Mouse (Mus musculus) lung, embryonic 14.5 days (tissue): ENCODE data around the gene Opa1. TPM values are rescaled to one million over a fixed set of nuclear protein-coding genes. Genes with fewer than 3 reads are reported as not detected.
A peak's percentile ranks its signal among the peaks of the same experiment; 100 is the strongest.

Source experiments
- ATAC-seq: fragments of 200-750 bp; cut with Nextera tagmentation; 2 replicates; pipeline ENCODE4 v1.8.0; 2017; ENCODE audit warnings: mild to moderate bottlenecking, moderate TSS enrichment, moderate library complexity; ENCODE audit not compliant: insufficient read depth
- DNase-seq: peaks from one replicate; pipeline ENCODE4 v3.0.0-alpha.2; 2015
- H3K27ac ChIP-seq: fragments of 300-500 bp; sonication (generic); 2 replicates; pipeline ENCODE4 v1.5.1; 2014; ENCODE audit warnings: low read depth, mild to moderate bottlenecking, moderate library complexity
- H3K27me3 ChIP-seq: fragments of 300-500 bp; sonication (generic); 2 replicates; pipeline ENCODE4 v1.6.1; 2014; ENCODE audit warnings: low read length, control low read depth; ENCODE audit not compliant: insufficient read depth
- H3K36me3 ChIP-seq: fragments of 300-500 bp; sonication (generic); 2 replicates; pipeline ENCODE4 v1.6.1; 2014; ENCODE audit warnings: control low read depth; ENCODE audit not compliant: insufficient read depth
- H3K4me1 ChIP-seq: fragments of 300-500 bp; sonication (generic); 2 replicates; pipeline ENCODE4 v1.6.1; 2014; ENCODE audit warnings: antibody characterized with exemption, control low read depth; ENCODE audit not compliant: insufficient read depth
- H3K4me2 ChIP-seq: fragments of 300-500 bp; sonication (generic); 2 replicates; pipeline ENCODE4 v1.6.1; 2014; ENCODE audit warnings: mild to moderate bottlenecking
- H3K4me3 ChIP-seq: fragments of 300-500 bp; sonication (generic); 2 replicates; pipeline ENCODE4 v1.5.1; 2014; ENCODE audit warnings: low read depth, low read length
- H3K9ac ChIP-seq: fragments of 300-500 bp; sonication (generic); 2 replicates; pipeline ENCODE4 v1.6.1; 2014
- H3K9me3 ChIP-seq: fragments of 300-500 bp; sonication (generic); 2 replicates; pipeline ENCODE4 v1.6.1; 2016; ENCODE audit warnings: low read depth, low read length, control low read depth
- CTCF ChIP-seq: IDR thresholded peaks from 2 replicates; pipeline ENCODE4 v1.5.1; 2016; ENCODE audit warnings: antibody characterized with exemption, low read depth
- WGBS: fragments of 180-500 bp; shearing (Covaris S2); extraction: QIAGEN DNeasy Blood & Tissue Kit; methylation state at CpG from one replicate; pipeline ENCODE4 v1.1.7; 2014; 5-methylcytosine and 5-hydroxymethylcytosine counted together
- polyA plus RNA-seq: library from polyadenylated mRNA; unstranded; fragments of >200 nt; fragmentation: Nextera tagmentation; extraction: Ambion mirVana; gene quantifications from 2 replicates; pipeline ENCODE4 v1.2.1, GENCODE M21; 2014

The Opa1 gene
- polyA plus RNA-seq, 1 experiment from 2014 or later = 39.1 TPM

DNA sequence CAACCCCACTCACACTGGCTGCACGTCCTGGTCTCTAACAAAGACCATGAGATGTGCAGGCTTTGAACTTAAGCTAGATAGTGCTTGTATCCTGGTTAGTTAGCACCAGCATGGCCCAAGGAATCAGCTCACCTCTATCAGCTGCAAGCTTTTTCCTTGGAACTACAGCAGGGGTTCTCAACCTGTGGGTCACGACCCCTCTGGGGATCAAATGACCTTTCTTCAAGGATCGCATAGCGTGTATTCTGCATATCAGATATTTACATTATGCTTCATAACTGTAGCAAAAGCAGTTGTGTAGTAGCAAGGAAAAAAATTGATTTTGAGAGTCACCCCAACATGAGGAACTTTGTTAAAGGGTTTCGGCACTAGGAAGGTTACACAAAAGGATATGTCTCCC lies 19.5 kb upstream of the Opa1 start:
- no peaks in the 10 kb centered on the region for H3K4me1 ChIP-seq
- TF ChIP-seq CTCF = no peak
- no peak overlapping the region for H3K4me3 ChIP-seq
- DNase-seq (no peak), ATAC-seq (no peak)
- no peaks in the 10 kb centered on the region for H3K36me3 ChIP-seq
- no peak overlapping the region for H3K4me2 ChIP-seq
- no peaks in the 10 kb centered on the region for H3K9me3 ChIP-seq
- no peak overlapping the region for H3K9ac ChIP-seq
- H3K27ac ChIP-seq = no peak overlapping the region
- 76% methylated on average over 5 of the region's 5 CpGs for WGBS
- H3K27me3 ChIP-seq = no peaks in the 10 kb centered on the region; the same call in 1 of the 2 replicates

GRCm38 (mm10) chr16:29560454-29560853 lies 18.7 kb upstream of the Opa1 start:
- WGBS = 20% methylated on average over 10 of the region's 10 CpGs
- no peak for TF ChIP-seq CTCF
- peak overlapping the region; percentile 53 for H3K4me2 ChIP-seq
- H3K27ac ChIP-seq = no peak overlapping the region
- H3K9ac ChIP-seq = no peak overlapping the region
- H3K27me3 ChIP-seq = no peaks in the 10 kb centered on the region; the same call in 1 of the 2 replicates
- DNase-seq (peak; percentile 12), ATAC-seq (no peak; the same call in 1 of the 2 replicates)
- no peaks in the 10 kb centered on the region for H3K4me1 ChIP-seq
- H3K36me3 ChIP-seq = no peaks in the 10 kb centered on the region
- H3K4me3 ChIP-seq = no peak overlapping the region
- no peaks in the 10 kb centered on the region for H3K9me3 ChIP-seq

DNA sequence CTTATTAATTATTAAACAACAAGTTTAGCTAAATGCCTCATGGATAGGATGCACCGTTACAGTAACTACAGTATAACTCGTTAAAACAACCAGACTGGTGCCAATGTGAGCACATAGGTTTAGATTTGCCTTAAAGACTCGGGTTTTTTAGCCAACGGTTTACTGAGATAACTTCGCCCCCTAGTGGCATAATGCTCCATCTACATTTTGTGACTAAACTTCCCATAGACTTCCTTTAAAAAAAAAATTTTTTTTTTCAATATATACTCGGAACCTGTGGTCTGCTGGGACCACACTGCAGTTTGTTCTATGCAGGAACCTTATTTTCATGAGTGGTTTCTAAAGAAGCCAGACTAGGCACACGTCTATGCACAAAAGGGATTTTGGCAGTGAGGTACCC lies 18.3 kb upstream of the Opa1 start:
- no peaks in the 10 kb centered on the region for H3K9me3 ChIP-seq
- ATAC-seq (no peak; the same call in 1 of the 2 replicates), DNase-seq (peak; percentile 93)
- H3K9ac ChIP-seq = no peak overlapping the region
- H3K4me2 ChIP-seq = peak overlapping the region; percentile 53
- H3K4me1 ChIP-seq = no peaks in the 10 kb centered on the region
- no peak overlapping the region for H3K27ac ChIP-seq
- H3K27me3 ChIP-seq = no peaks in the 10 kb centered on the region; the same call in 1 of the 2 replicates
- 3% methylated on average over 7 of the region's 7 CpGs for WGBS
- no peak overlapping the region for H3K4me3 ChIP-seq
- peak; percentile 71 for TF ChIP-seq CTCF
- H3K36me3 ChIP-seq = no peaks in the 10 kb centered on the region

GRCm38 (mm10) chr16:29574013-29574412 lies 5.1 kb upstream of the Opa1 start:
- DNase-seq (no peak), ATAC-seq (no peak)
- Histone ChIP-seq H3K36me3 (no peaks in the 10 kb centered on the region), H3K9me3 (no peaks in the 10 kb centered on the region), H3K9ac (no peak overlapping the region), H3K27ac (no peak overlapping the region), H3K4me1 (no peaks in the 10 kb centered on the region), H3K4me2 (no peak overlapping the region), H3K4me3 (no peak overlapping the region), H3K27me3 (no peaks in the 10 kb centered on the region)
- TF ChIP-seq CTCF = no peak
- 69% methylated on average over 4 of the region's 4 CpGs for WGBS

GRCm38 (mm10) chr16:29575620-29576019 lies 3.5 kb upstream of the Opa1 start:
- H3K9me3 ChIP-seq = no peaks in the 10 kb centered on the region
- 13% methylated on average over 5 of the region's 5 CpGs for whole genome bisulfite sequencing
- no peak for ATAC-seq

DNA sequence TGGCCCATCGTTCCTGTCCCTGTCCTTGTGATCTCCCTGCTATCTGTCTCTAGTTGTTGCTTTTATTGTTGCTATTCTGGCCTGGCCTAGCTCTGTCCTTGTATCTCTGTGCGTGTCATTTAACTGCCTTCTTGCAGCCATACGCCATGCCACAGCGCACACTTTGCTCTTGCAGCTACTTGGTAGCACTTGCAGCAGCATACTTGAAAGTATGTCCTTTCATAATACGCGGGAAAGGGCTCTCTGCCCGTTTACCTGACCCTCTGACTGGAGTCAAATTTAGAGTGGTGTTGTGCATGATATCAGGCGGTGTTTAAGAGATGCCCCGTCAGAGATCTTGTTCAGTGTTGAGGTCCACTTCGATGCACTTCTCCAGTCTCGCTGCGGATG lies 648 bp downstream of the Opa1 start:
- DNase-seq (peak; percentile 24), ATAC-seq (peak; percentile 29; the same call in 1 of the 2 replicates)
- peak overlapping the region; percentile 95 for H3K9ac ChIP-seq
- H3K27ac ChIP-seq = no peak overlapping the region
- no peaks in the 10 kb centered on the region for H3K36me3 ChIP-seq
- H3K27me3 ChIP-seq = no peaks in the 10 kb centered on the region
- WGBS = 6% methylated on average over 12 of the region's 12 CpGs
- TF ChIP-seq CTCF = no peak
- H3K9me3 ChIP-seq = no peaks in the 10 kb centered on the region
- H3K4me2 ChIP-seq = peak overlapping the region; percentile 94
- H3K4me1 ChIP-seq = peaks cover 4% of the 10 kb centered on the region; the same call in 1 of the 2 replicates
- peak overlapping the region; percentile 94 for H3K4me3 ChIP-seq

More at GRCm38 (mm10) chr16:29575620-29576019, 3.5 kb upstream of the Opa1 start:
- H3K4me2 ChIP-seq = no peak overlapping the region
- no peak overlapping the region for H3K27ac ChIP-seq
- no peak overlapping the region for H3K4me3 ChIP-seq
- peak; percentile 64 for TF ChIP-seq CTCF
- H3K27me3 ChIP-seq = no peaks in the 10 kb centered on the region
- no peaks in the 10 kb centered on the region for H3K36me3 ChIP-seq
- H3K9ac ChIP-seq = no peak overlapping the region
- H3K4me1 ChIP-seq = peaks cover 4% of the 10 kb centered on the region; the same call in 1 of the 2 replicates
- peak; percentile 56 for DNase-seq

DNA sequence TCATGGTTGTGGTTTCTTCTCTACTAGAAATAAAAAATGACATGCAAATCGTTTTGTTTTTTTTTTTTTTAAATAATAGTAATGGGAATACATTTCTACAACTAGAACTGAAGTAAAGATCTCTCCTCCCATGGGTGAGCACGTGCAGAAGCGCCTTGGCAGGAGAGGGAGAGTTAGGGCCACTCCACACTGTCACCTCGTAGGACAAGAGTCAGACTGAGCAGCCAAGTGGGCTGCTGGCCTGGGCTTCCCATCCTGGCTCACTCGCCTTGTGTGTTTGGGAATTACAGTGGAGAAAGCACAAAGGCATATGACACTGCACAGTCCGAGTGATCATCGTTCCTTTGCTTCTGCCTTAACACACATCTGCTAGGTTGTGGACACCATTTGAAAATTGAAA lies 13.0 kb downstream of the Opa1 start:
- H3K9me3 ChIP-seq = no peaks in the 10 kb centered on the region
- no peak overlapping the region for H3K4me2 ChIP-seq
- no peak for DNase-seq
- TF ChIP-seq CTCF = no peak
- WGBS = 83% methylated on average over 7 of the region's 7 CpGs
- ATAC-seq = no peak
- peaks cover 67% of the 10 kb centered on the region for H3K36me3 ChIP-seq
- no peaks in the 10 kb centered on the region for H3K4me1 ChIP-seq
- H3K9ac ChIP-seq = no peak overlapping the region
- no peak overlapping the region for H3K4me3 ChIP-seq
- H3K27ac ChIP-seq = no peak overlapping the region
- H3K27me3 ChIP-seq = no peaks in the 10 kb centered on the region
